Mouse (Mus musculus) liver, embryonic 14.5 days (tissue): ENCODE data around the gene Clic1. TPM values are rescaled to one million over a fixed set of nuclear protein-coding genes. Genes with fewer than 3 reads are reported as not detected.

Experiments used
- ATAC-seq: fragments of 200-750 bp; cut with Nextera tagmentation; 2 replicates; pipeline ENCODE4 v1.8.0; 2017; ENCODE audit warnings: moderate number of reproducible peaks, mild to moderate bottlenecking, moderate library complexity; ENCODE audit not compliant: insufficient read depth
- DNase-seq, 3 experiments: peaks; one replicate each; pipeline ENCODE4 v3.0.0-alpha.2; 2012 to 2013; ENCODE audit warnings: low read depth in 3 of 3, low spot score in 3 of 3
- H3K27ac ChIP-seq: fragments of 300-500 bp; sonication (generic); 2 replicates; pipeline ENCODE4 v1.5.1; 2014; ENCODE audit warnings: moderate library complexity, mild to moderate bottlenecking, control low read depth, inconsistent platforms
- H3K27me3 ChIP-seq: fragments of 300-500 bp; sonication (generic); 2 replicates; pipeline ENCODE4 v1.6.1; 2014; ENCODE audit warnings: mild to moderate bottlenecking, low read length, moderate library complexity; ENCODE audit not compliant: control insufficient read depth, insufficient read depth
- H3K36me3 ChIP-seq: fragments of 300-500 bp; sonication (generic); replicated peaks from 2 replicates; pipeline ENCODE4 v1.6.1; 2014; ENCODE audit warnings: low read depth; ENCODE audit not compliant: control insufficient read depth, insufficient read depth
- H3K4me1 ChIP-seq, 2 experiments: fragments of 200-500 bp in 1 of 2; fragments of 300-500 bp in 1 of 2; sonication (generic) in 1 of 2; replicated peaks; 2 replicates each; pipeline ENCODE4 v1.6.1; 2012 to 2014; ENCODE audit warnings: antibody characterized with exemption in 1 of 2, inconsistent platforms in 1 of 2, low read length in 1 of 2; ENCODE audit not compliant: control insufficient read depth in 2 of 2, insufficient read depth in 2 of 2
- H3K4me2 ChIP-seq: fragments of 300-500 bp; sonication (generic); 2 replicates; pipeline ENCODE4 v1.6.1; 2014; ENCODE audit warnings: low read depth, mild to moderate bottlenecking, control low read depth, moderate library complexity
- H3K4me3 ChIP-seq, 2 experiments: fragments of 200-500 bp in 1 of 2; fragments of 300-500 bp in 1 of 2; sonication (generic) in 1 of 2; 2 replicates each; pipeline ENCODE4 v1.5.1; 2012 to 2014; ENCODE audit warnings: low read depth in 2 of 2, low read length in 2 of 2, mild to moderate bottlenecking in 2 of 2, control low read depth in 1 of 2, inconsistent platforms in 1 of 2, moderate library complexity in 1 of 2; ENCODE audit not compliant: insufficient read depth in 1 of 2
- H3K9ac ChIP-seq: fragments of 300-500 bp; sonication (generic); replicated peaks from 2 replicates; pipeline ENCODE4 v1.6.1; 2014; ENCODE audit warnings: mild to moderate bottlenecking, control low read depth, moderate library complexity
- H3K9me3 ChIP-seq: fragments of 300-500 bp; sonication (generic); 2 replicates; pipeline ENCODE4 v1.6.1; 2016; ENCODE audit warnings: low read length, mixed read lengths; ENCODE audit not compliant: control insufficient read depth
- CTCF ChIP-seq: IDR thresholded peaks from 2 replicates; pipeline ENCODE4 v1.5.1; 2016; ENCODE audit warnings: antibody characterized with exemption, low read depth, control low read depth
- EP300 ChIP-seq: IDR thresholded peaks from 2 replicates; pipeline ENCODE4 v1.6.1; 2016; ENCODE audit warnings: antibody characterized with exemption, low read depth
- WGBS: fragments of 180-500 bp; shearing (Covaris S2); extraction: QIAGEN DNeasy Blood & Tissue Kit; methylation state at CpG from one replicate; pipeline ENCODE4 v1.1.7; 2014; ENCODE audit not compliant: insufficient replicate concordance; 5-methylcytosine and 5-hydroxymethylcytosine counted together
- polyA plus RNA-seq, 2 experiments: library from polyadenylated mRNA; depleted of rRNA in 1 of 2; stranded (reverse) in 1 of 2; unstranded in 1 of 2; fragments of >200 nt; fragmentation: Nextera tagmentation in 1 of 2; extraction: Ambion mirVana in 1 of 2; gene quantifications; 2 replicates each; pipeline versions ENCODE4 v1.2.1 to v1.2.3; 2012 to 2014

The Clic1 gene
- polyA plus RNA-seq, 2 experiments = 38.1 to 78.0 TPM

- H3K36me3 ChIP-seq = peaks cover 47% of the 10 kb centered on the region
Observed at GRCm38 (mm10) chr17:35016376-35016775, 33.4 kb upstream of the Clic1 start, which contains the start of gene Vwa7. Gene Vwa7, plus strand, starts transcription at chr17:35016579.

GRCm38 (mm10) chr17:35016791-35017705, 32.7 kb upstream of the Clic1 start:
- Histone ChIP-seq H3K9me3 (no peaks in the 10 kb centered on the region), H3K36me3 (peaks cover 41% of the 10 kb centered on the region), H3K4me2 (no peak overlapping the region), H3K4me3 (no peak overlapping the region), H3K27ac (no peak overlapping the region), H3K4me1 (peaks cover 9% of the 10 kb centered on the region in 2 experiments), H3K9ac (no peak overlapping the region), H3K27me3 (no peaks in the 10 kb centered on the region)
- DNase-seq (no peak), ATAC-seq (no peak)
- 72% methylated on average over 10 of the region's 10 CpGs for WGBS
- TF ChIP-seq CTCF = no peak
- no peak for TF ChIP-seq EP300

More at GRCm38 (mm10) chr17:35016376-35016775, 33.4 kb upstream of the Clic1 start, which contains the start of gene Vwa7:
- TF ChIP-seq EP300 = no peak
- no peak for TF ChIP-seq CTCF
- H3K4me2 ChIP-seq = no peak within 1 kb of the TSS
- no peak within 1 kb of the TSS for H3K27ac ChIP-seq
- WGBS = 83% methylated on average over 12 of the region's 12 CpGs
- H3K9ac ChIP-seq = no peak within 1 kb of the TSS
- no peak for ATAC-seq
- no peaks in the 10 kb centered on the region for H3K9me3 ChIP-seq
- H3K4me3 ChIP-seq = no peak within 1 kb of the TSS
- no peaks in the 10 kb centered on the region for H3K27me3 ChIP-seq
- H3K4me1 ChIP-seq = peaks cover 2% of the 10 kb centered on the region in 2 experiments
- DNase-seq = no peak

- Histone ChIP-seq H3K4me2 (no peak overlapping the region), H3K9ac (no peak overlapping the region), H3K4me3 (no peak overlapping the region), H3K4me1 (peaks cover 15% of the 10 kb centered on the region in 2 experiments), H3K9me3 (no peaks in the 10 kb centered on the region), H3K27ac (no peak overlapping the region), H3K27me3 (no peaks in the 10 kb centered on the region), H3K36me3 (peaks cover 35% of the 10 kb centered on the region)
- TF ChIP-seq EP300 = no peak
- no peak for TF ChIP-seq CTCF
- ATAC-seq (no peak), DNase-seq (no peak)
- WGBS = 60% methylated on average over 14 of the region's 14 CpGs
Observed at GRCm38 (mm10) chr17:35017706-35018030, 32.1 kb upstream of the Clic1 start.

GRCm38 (mm10) chr17:35018171-35018570, 31.6 kb upstream of the Clic1 start:
- H3K4me2 ChIP-seq = no peak overlapping the region
- DNase-seq (no peak), ATAC-seq (no peak)
- H3K27ac ChIP-seq = no peak overlapping the region
- H3K27me3 ChIP-seq = no peaks in the 10 kb centered on the region
- H3K36me3 ChIP-seq = peaks cover 30% of the 10 kb centered on the region
- H3K4me1 ChIP-seq = peaks cover 17 to 20% of the 10 kb centered on the region in 2 experiments
- 53% methylated on average over 3 of the region's 3 CpGs for WGBS
- no peak overlapping the region for H3K4me3 ChIP-seq
- TF ChIP-seq EP300 = no peak
- no peaks in the 10 kb centered on the region for H3K9me3 ChIP-seq
- no peak overlapping the region for H3K9ac ChIP-seq

GRCm38 (mm10) chr17:35019894-35020293, 29.9 kb upstream of the Clic1 start:
- Histone ChIP-seq H3K4me3 (no peak overlapping the region), H3K27me3 (no peaks in the 10 kb centered on the region), H3K36me3 (peaks cover 13% of the 10 kb centered on the region), H3K9ac (no peak overlapping the region), H3K27ac (no peak overlapping the region), H3K4me2 (no peak overlapping the region), H3K9me3 (no peaks in the 10 kb centered on the region), H3K4me1 (peaks cover 17 to 29% of the 10 kb centered on the region in 2 experiments)
- TF ChIP-seq EP300 (no peak), CTCF (no peak)
- 74% methylated on average over 11 of the region's 11 CpGs for WGBS
- ATAC-seq (no peak), DNase-seq (no peak)
